Mouse (Mus musculus) ES-Bruce4 (cell line): ENCODE results near the gene Rbbp8nl. TPM values are rescaled to one million over a fixed set of nuclear protein-coding genes. Genes with fewer than 3 reads are reported as not detected.

Experiments used
- H3K27ac ChIP-seq: 2 replicates; pipeline ENCODE4 v1.5.1; 2012; ENCODE audit warnings: low read length, inconsistent platforms; ENCODE audit not compliant: insufficient read depth
- H3K27me3 ChIP-seq: 2 replicates; pipeline ENCODE4 v1.6.1; 2012; ENCODE audit warnings: mild to moderate bottlenecking, low read length, inconsistent platforms; ENCODE audit not compliant: control insufficient read depth, poor library complexity, insufficient read depth, severe bottlenecking
- H3K36me3 ChIP-seq: 2 replicates; pipeline ENCODE4 v1.6.1; 2012; ENCODE audit warnings: inconsistent platforms, mild to moderate bottlenecking, low read length, moderate library complexity; ENCODE audit not compliant: control insufficient read depth, poor library complexity, insufficient read depth, severe bottlenecking
- H3K4me1 ChIP-seq: one replicate; pipeline ENCODE4 v1.8.1; 2011; ENCODE audit warnings: low read length; ENCODE audit not compliant: control insufficient read depth, insufficient read depth
- H3K4me3 ChIP-seq: 2 replicates; pipeline ENCODE4 v1.5.1; 2011; ENCODE audit warnings: low read depth, mild to moderate bottlenecking, low read length
- H3K9ac ChIP-seq: 2 replicates; pipeline ENCODE4 v1.6.1; 2012; ENCODE audit warnings: low read depth, mild to moderate bottlenecking, inconsistent platforms; ENCODE audit not compliant: poor library complexity, severe bottlenecking
- H3K9me3 ChIP-seq: replicated peaks from 2 replicates; pipeline ENCODE4 v1.6.1; 2012; ENCODE audit warnings: mild to moderate bottlenecking, low read length, inconsistent platforms; ENCODE audit not compliant: control insufficient read depth, poor library complexity, insufficient read depth, severe bottlenecking
- CTCF ChIP-seq: IDR thresholded peaks from one replicate; pipeline ENCODE4 v1.8.1; 2011; ENCODE audit warnings: low read depth, low read length
- EP300 ChIP-seq: IDR thresholded peaks from 2 replicates; pipeline ENCODE4 v1.6.1; 2011; ENCODE audit warnings: low read depth, low read length; ENCODE audit not compliant: insufficient read depth
- POLR2A ChIP-seq: IDR thresholded peaks from one replicate; pipeline ENCODE4 v1.8.1; 2011; ENCODE audit warnings: low read length; ENCODE audit not compliant: insufficient read depth
- polyA plus RNA-seq: library from polyadenylated mRNA; stranded (reverse); fragments of >200 nt; gene quantifications from 2 replicates; pipeline ENCODE4 v1.2.4, GENCODE M21; 2011; ENCODE audit warnings: low read depth; ENCODE audit not compliant: missing spikeins, insufficient read depth, insufficient read length

Gene Rbbp8nl
- polyA plus RNA-seq, 1 experiment, result 1.8 TPM

DNA sequence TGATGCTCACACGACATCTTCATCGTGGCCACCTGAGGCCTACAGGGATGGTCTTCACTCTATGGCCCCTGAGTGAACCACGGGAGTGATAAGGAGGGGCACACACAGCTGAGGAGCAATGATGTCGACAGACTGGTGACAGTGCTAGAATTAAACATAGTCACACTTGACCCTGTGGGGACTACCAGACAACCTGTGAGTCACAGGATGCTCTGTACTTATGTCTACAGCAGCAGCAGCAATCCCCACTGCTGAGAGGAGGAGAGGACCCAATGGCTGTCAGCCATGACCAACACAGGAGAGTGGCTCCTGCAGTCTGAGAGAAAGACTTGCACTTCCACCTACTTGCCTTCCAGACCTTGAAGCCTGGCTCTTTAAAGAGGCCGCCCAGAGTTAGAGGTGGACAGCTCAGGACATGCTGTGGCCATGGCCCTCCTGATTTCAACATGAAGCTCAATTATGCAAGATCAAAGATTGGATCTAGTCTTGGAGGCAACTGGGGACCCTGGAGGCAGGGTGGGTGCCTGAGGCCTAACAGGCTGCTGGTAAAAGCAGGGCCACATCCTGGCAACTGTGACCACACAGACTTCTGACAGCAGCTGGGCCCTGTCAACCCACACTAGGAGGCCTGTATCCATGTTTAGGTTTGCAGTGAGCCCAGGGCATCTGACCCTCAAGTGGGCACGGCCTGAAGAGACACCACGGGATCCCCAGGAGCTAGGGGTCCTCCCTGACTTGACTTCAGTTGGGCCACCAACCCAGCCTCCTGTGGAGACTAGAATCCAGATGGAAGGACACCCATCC lies 56.4 kb downstream of the Rbbp8nl start:
- Histone ChIP-seq H3K27me3 (no peaks in the 10 kb centered on the region), H3K9me3 (no peaks in the 10 kb centered on the region), H3K36me3 (no peaks in the 10 kb centered on the region), H3K9ac (no peak overlapping the region), H3K27ac (no peak overlapping the region), H3K4me3 (no peak overlapping the region), H3K4me1 (peaks cover 8% of the 10 kb centered on the region)
- TF ChIP-seq CTCF, result no peak
- TF ChIP-seq POLR2A, result no peak
- no peak for TF ChIP-seq EP300

DNA sequence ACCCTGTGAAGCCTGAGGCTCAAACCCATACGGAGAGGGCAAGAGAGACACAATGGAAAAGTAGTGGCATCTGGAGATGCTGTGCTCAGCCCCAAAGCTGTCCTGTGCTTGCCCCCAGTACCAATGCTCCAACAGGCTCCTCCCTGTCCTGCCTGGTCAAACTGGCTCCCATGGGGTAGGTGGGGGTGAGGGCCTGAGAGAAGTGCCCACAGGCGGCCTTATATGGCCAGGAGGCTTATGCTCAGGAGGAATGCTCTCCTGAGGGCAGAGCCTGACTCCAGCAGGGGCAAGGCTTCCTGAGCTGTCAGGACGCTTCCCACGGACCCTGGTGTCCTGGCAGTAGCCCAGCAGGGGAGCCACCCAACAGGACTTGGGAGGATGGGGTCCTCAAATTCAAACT lies 59.2 kb downstream of the Rbbp8nl start:
- no peak overlapping the region for H3K9ac ChIP-seq
- no peaks in the 10 kb centered on the region for H3K27me3 ChIP-seq
- no peak overlapping the region for H3K27ac ChIP-seq
- H3K4me3 ChIP-seq, result no peak overlapping the region
- H3K4me1 ChIP-seq, result peaks cover 10% of the 10 kb centered on the region
- TF ChIP-seq POLR2A, result no peak
- no peak for TF ChIP-seq EP300
- TF ChIP-seq CTCF, result no peak
- H3K9me3 ChIP-seq, result no peaks in the 10 kb centered on the region
- no peaks in the 10 kb centered on the region for H3K36me3 ChIP-seq

DNA sequence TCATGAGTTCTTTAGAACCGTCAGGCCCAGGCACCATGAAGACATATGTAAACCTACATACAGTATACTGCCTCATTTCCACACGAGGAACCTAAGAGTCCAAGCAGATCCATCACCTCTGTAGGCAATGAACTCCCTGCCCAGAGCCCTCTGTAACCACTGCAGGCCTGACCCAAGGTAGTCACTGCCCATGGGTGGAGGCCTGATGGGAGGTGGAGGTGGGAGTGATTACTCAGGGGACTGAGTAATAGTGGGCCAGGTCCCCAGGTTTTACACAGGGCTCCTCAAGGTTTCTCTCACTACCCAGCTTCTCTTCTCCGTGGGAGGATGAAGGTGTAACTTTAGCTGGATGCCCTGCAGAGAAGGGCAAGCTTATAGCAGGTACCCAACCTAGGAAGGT lies 60.5 kb downstream of the Rbbp8nl start:
- Histone ChIP-seq H3K27me3 (no peaks in the 10 kb centered on the region), H3K4me1 (peaks cover 10% of the 10 kb centered on the region), H3K9me3 (no peaks in the 10 kb centered on the region), H3K36me3 (no peaks in the 10 kb centered on the region), H3K9ac (no peak overlapping the region), H3K27ac (no peak overlapping the region), H3K4me3 (no peak overlapping the region)
- TF ChIP-seq CTCF (no peak), EP300 (no peak), POLR2A (no peak)

DNA sequence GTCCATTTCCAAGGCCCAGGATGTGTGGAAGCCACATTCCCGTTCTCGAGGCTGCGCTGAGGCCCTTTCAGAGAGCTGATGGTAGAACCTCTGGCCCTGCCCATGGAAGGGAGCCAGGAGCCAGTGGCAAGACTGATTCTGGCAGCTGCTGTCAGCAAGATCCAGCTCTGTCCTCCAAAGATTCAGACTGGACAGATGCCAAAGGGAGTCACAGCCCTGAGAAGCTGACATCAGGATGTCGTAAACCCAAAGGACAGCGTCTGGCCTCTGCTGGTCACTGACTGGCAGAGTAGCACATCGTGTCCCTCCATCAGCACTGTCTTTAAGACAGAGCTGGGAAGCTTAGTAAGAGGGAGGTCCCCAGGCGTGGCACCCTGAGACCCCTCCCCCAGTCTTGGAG lies 61.1 kb downstream of the Rbbp8nl start:
- Histone ChIP-seq H3K27ac (no peak overlapping the region), H3K27me3 (no peaks in the 10 kb centered on the region), H3K9me3 (no peaks in the 10 kb centered on the region), H3K4me3 (no peak overlapping the region), H3K9ac (no peak overlapping the region), H3K4me1 (peaks cover 10% of the 10 kb centered on the region), H3K36me3 (no peaks in the 10 kb centered on the region)
- TF ChIP-seq POLR2A, result no peak
- TF ChIP-seq EP300, result no peak

DNA sequence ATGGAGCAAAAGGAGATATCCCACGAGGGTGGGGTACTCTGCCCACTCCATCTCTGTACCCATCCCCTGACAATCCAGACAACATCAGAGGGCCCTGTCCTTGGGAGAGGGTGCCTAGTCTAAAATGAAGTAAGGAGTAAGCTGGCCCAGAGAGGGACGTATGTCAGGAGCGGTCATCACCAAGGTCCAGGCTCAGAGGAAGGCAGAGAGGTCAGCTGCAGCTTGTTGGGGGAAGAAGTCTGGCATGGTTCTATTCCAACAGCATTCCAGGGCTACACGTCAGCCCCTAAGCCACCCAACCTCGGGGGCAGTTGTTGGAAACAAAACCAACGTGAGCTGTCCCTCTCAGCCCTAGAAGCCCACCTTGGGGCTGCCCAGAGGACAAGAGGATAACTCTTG lies 61.6 kb downstream of the Rbbp8nl start:
- no peak overlapping the region for H3K27ac ChIP-seq
- no peaks in the 10 kb centered on the region for H3K36me3 ChIP-seq
- no peak overlapping the region for H3K4me3 ChIP-seq
- H3K9ac ChIP-seq, result no peak overlapping the region
- no peaks in the 10 kb centered on the region for H3K27me3 ChIP-seq
- TF ChIP-seq EP300, result no peak
- no peak for TF ChIP-seq POLR2A
- no peak for TF ChIP-seq CTCF
- H3K4me1 ChIP-seq, result peaks cover 14% of the 10 kb centered on the region
- H3K9me3 ChIP-seq, result no peaks in the 10 kb centered on the region

Other genes with a start within 250 kb of the Rbbp8nl start
- gene Psma7, start 247.4 kb downstream of the Rbbp8nl start, polyA plus RNA-seq, result 257 and 264 TPM in 2 replicates
- gene Ss18l1, start 247.4 kb downstream of the Rbbp8nl start, polyA plus RNA-seq, result 5.1 TPM in 2 replicates
- gene Mtg2, start 219.3 kb downstream of the Rbbp8nl start, polyA plus RNA-seq, result 12.4 and 14.7 TPM in 2 replicates
- gene Hrh3, start 185.4 kb downstream of the Rbbp8nl start, polyA plus RNA-seq, result 0.24 TPM in 1 of 2 replicates, not detected in the other
- 18.0 and 18.9 TPM in 2 replicates for gene Osbpl2, start 170.6 kb downstream of the Rbbp8nl start, polyA plus RNA-seq
- gene Adrm1, start 118.4 kb downstream of the Rbbp8nl start, polyA plus RNA-seq, result 50.0 and 54.3 TPM in 2 replicates
- 141 and 145 TPM in 2 replicates for gene Lama5, start 64.0 kb downstream of the Rbbp8nl start, polyA plus RNA-seq
- gene Rps21, start 32.5 kb downstream of the Rbbp8nl start, polyA plus RNA-seq, result 1,612 and 1,632 TPM in 2 replicates
- 13.2 and 14.5 TPM in 2 replicates for gene Cables2, start 16.4 kb downstream of the Rbbp8nl start, polyA plus RNA-seq
- 0.53 TPM in 1 of 2 replicates, not detected in the other for gene Gata5, start 44.8 kb upstream of the Rbbp8nl start, polyA plus RNA-seq
- gene Slco4a1, start 166.4 kb upstream of the Rbbp8nl start, polyA plus RNA-seq, result 11.9 and 14.5 TPM in 2 replicates
- gene Ntsr1, start 210.1 kb upstream of the Rbbp8nl start, polyA plus RNA-seq, result not detected in 2 replicates